Mouse (Mus musculus) left cerebral cortex, postnatal 14 days (tissue): Measurements from ENCODE around the gene Aif1l. TPM values are rescaled to one million over a fixed set of nuclear protein-coding genes. Genes with fewer than 3 reads are reported as not detected.
"Not testable (repeated sequence)": the region's sequence is repeated elsewhere in the genome, so short reads cannot be mapped to it uniquely, and the experiment has no call there.

Experiments
- DNase-seq, 2 experiments: peaks; one replicate each; pipeline ENCODE4 v3.0.0; 2021 to 2022; ENCODE audit warnings: low spot score in 2 of 2, mixed read lengths in 1 of 2
- intact Hi-C: fragments of 180-260 bp; cut with DNase I; formaldehyde crosslinking; loops from one replicate; pipeline ENCODE4 v1.15.1; 2025
- long read RNA-seq, 2 experiments: library from polyadenylated mRNA; stranded (forward); transcript quantifications; one replicate each; pipeline ENCODE4 v2.0.0; 2021
- total RNA-seq, 2 experiments: library from RNA; stranded (reverse); gene quantifications; 2 replicates each; pipeline ENCODE4 v1.2.3; 2021

Aif1l gene
- total RNA-seq = 1 to 10 TPM; 2.4 to 7.1 TPM
- long read RNA-seq, experiment 1, partial matches to known transcripts = 0 of 4 reads
- long read RNA-seq, experiment 1, other reads (novel, unspliced or antisense) = 2 of 4 reads
- long read RNA-seq, experiment 2, partial matches to known transcripts = 0 of 3 reads
- long read RNA-seq, experiment 2, other reads (novel, unspliced or antisense) = 1 of 3 reads

DNA sequence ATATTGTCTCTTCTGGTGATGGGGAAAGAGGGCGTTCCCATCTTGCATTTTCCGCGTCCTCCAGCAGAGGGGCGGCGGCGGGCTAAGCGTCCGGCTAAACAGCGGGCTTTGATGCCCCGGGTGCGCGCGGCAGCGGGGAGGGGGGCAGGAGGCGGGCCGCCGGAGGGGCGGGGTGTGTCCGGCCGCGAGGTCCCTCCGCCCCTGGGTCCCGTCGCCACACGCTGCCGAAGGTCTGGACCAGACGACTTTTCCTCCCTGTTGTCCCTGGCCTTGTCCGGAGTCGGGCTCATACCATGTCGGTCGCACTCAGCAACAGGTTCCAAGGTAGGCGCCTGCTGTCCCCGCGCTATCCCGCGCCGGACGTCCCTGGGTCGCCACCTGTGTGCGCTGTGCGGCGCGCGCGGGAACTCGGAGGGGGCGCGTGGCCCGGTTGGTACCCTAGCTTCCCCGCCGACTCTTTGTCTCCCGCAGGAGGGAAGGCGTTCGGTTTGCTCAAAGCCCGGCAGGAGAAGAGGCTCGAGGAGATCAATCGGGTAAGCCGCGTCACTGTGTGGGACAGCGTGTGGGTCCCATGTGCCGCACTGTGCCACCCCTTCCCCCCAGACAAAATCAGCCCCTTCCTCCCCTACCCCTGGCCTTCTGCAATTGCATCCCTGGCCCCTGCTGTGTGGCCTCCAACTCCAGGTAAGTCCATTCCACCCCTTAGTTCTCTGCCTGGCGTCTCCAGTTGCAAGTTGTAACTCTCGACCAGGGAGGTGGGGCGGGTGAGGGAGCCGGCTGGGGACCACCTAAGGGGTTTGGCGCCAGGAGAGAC lies at the start of gene Aif1l:
Aif1l (plus strand) TSS at position 82 of the 814 bp plus-strand sequence.
- intact Hi-C loops = no loop called here
- peak in 1 of 2 experiments; percentile 26 for DNase-seq

DNA sequence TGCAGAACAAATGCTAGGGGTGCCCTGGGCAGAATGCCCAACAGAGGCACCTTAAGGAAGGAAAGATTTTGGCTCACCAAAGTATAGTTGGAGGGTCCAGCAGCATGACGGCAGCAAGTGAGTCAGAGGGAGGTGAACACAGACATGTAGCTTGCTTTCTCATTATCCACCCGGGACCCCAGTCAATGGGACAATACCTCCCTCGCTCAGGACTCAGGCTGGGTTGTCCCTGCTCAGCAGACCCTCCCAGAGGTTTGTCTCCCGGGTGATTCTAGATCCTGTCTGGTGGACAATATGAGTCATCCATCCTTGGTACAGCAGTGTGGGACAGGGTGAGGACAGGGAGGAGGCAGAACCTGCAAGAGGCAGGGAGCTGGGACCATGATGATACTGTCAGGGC lies 49.0 kb upstream of the Aif1l start:
- intact Hi-C loops = no loop called here
- no peak for DNase-seq

DNA sequence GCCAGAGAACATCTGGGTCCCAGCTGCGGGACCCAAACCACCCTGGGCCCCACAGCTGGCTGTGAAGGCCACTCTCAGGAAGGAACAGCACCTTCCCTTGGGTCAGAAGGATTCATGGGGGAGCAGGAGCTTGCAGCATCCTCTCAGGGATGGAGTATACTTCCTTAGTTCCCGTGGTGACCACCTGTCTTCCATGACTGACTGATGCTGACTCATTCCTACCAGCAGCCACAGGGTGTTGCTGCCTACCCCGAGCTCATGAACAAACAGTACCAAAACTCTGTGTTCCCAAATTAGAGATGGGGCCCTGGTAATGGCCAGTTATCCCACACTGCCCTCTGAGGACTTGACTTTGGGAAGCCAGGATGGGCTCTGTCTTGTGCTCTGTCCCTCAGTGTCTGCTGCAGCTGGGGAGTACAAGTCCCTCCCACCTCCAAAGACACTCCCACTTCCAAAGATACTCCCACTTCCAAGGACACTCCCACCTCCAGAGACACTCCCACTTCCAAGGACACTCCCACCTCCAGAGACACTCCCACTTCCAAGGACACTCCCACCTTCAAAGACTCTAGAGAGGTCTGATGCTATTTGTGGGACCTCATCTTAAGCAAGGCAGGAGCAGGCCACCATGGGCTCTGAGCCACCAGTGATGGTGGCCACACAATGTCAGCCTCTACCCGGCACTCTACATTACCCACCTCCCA lies 48.1 kb upstream of the Aif1l start:
- intact Hi-C loops = no loop called here
- DNase-seq = peak in 1 of 2 experiments; percentile 29

DNA sequence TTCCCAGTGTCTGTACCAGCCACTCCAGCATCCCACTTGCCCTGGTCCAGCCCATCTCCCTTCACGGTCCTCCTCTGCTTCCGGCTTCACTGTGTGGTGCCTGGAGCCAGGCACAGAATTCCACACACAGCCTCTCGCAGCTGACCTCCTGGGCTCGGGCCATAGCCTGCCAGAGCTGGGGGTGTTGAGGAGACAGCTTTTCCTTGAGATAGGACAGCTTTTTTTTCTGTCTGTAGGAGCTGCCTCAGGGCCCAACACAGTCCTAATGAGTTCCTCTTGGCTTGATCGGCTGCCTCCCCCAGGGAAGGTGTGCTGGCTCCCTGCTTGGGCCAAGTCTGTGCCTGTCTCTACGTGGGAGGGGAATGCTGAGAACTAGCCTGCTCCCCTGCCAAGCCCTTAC lies 45.9 kb upstream of the Aif1l start:
- no peak for DNase-seq
- intact Hi-C loops = no loop called here

DNA sequence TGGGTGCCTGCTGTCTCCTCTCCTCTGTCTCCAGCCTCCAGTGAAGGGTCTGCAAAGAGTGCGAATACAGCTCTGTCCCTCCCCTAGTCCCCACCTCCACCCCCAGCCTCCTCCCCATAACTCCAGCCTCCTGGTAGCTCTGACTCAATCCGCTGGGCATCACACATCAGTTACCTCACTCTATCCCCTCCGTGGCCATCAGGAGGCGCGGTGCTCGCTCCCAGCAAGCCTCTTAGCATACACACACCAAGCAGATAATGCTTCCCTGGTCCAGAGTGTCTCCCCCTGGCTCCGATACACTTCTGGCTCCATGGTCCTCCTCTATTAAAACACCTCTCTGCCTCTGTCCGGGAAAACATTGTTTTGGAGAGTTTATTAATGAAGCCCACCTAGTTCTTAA lies 45.3 kb upstream of the Aif1l start:
- no peak for DNase-seq
- intact Hi-C loops = no loop called here

DNA sequence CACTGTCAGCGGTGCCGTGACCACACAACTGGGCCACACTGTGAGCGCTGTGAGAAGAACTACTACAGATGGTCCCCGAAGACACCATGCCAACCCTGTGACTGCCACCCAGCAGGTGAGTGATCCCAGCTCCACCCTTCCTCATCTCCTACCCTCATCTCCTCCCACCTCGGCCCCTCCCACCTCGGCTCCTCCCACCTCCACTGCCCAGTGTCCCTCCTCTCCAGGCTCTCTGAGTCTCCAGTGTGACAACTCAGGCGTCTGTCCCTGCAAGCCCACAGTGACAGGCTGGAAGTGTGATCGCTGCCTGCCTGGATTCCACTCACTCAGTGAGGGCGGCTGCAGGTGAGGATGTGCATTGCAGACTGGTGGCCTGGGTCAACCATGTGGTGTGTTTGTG lies 44.3 kb upstream of the Aif1l start:
- DNase-seq = no peak
- intact Hi-C loops = no loop called here

DNA sequence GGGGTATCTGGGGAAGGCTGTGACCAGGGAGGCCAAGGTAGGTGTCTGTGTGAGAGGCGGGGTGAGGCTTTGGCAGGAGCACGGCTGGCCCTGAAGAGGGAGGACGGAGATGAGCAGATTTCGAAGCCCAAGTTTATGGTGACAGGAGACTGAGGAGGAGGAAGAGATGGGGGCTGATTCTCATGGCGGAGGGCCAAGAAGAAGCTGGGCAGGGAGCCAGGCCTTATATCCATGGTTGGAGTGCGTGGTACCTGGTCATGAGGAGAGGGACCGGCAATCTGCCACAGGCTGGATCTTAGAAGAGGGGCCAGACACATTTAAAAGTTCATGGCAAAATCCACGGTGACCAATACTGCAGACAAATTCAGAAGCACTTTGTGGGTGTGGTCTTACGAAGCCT lies 43.5 kb upstream of the Aif1l start:
- peak; percentile 37 to 63 for DNase-seq
- intact Hi-C loops = no loop called here

DNA sequence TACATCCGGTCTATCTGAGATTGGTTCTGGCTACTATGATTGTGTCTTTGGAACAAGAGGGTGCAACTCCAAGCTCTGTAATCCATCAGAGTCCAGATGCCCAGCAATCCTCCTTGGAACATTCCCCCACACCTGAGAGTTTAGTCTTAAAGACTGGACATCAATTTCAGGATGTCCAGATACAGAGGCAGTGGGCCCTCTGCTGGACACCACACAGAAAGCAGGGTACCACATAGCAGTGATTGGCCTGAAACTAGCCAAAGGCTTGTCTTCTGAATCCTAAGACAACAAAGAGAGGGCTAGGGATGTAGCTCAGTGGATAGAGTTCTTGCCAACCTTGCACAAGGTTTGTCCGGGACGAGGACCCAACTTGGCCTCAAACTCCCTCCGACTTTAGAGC lies 37.4 kb upstream of the Aif1l start:
- no peak for DNase-seq
- intact Hi-C loops = no loop called here

DNA sequence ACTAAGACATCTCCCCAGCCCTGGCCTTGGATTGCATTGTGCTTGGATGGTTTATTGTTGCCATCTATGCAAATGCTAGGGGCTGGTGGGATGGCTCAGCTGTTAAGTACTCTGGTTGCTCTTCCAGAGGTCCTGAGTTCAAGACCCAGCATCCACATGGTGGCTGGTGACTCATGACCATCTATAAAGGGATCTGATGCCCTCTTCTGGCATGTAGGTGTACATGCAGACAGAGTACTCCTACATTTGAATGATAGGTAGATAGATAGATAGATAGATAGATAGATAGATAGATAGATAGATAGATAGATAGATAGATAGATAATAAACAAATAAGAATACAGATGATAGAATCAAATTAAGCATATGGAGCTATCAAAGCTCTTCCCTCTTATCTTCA lies 35.7 kb upstream of the Aif1l start:
- intact Hi-C loops = loop anchor here (2.0 kb wide), 1 partner anchor 97 kb away; no protein-coding TSS in a partner anchor
- DNase-seq = not testable (repeated sequence)

DNA sequence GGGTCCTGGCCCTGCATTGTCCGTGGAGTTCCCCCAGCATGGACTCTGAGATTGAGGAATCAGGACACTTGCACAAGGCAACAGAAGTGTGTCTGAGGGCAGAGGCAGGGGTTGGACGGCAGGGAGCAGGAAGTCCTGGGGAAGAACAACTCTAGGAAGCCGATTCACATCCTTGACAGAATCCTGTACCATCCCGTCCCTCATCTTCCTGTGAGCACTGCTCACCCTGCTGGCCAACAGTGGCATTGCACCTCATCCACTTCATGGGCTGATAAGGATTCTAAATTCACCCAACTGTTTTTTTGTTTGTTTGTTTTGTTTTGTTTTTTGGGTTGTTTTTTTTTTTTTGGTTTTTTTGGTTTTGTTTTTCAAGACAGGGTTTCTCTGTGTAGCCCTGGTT lies 34.8 kb upstream of the Aif1l start:
- intact Hi-C loops = loop anchor here (2.0 to 5.0 kb wide), 2 partner anchors 98 to 233 kb away; no protein-coding TSS in a partner anchor
- DNase-seq = peak; percentile 80 to 87

DNA sequence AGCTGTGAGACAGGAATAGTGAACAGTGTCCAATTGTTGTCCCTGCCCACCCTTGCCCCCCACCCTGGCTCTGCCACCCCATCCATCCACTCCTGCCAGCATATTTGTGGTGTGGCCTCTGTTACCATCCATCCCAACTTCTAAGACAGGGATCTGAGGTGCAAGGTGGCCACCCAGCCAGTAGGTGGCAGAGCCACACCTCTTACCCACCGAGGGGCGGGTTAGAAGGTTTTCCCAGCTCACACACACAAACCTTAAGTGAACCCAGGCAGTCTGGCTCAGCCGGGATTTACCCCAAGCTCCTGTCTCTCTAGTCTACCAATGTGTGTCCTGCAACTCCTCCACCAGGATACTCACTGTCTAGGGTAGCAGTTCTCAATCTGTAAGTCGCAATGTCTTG lies 32.3 kb upstream of the Aif1l start:
- no peak for DNase-seq
- intact Hi-C loops = loop anchor here (5.0 kb wide), 1 partner anchor 235 kb away; no protein-coding TSS in a partner anchor

DNA sequence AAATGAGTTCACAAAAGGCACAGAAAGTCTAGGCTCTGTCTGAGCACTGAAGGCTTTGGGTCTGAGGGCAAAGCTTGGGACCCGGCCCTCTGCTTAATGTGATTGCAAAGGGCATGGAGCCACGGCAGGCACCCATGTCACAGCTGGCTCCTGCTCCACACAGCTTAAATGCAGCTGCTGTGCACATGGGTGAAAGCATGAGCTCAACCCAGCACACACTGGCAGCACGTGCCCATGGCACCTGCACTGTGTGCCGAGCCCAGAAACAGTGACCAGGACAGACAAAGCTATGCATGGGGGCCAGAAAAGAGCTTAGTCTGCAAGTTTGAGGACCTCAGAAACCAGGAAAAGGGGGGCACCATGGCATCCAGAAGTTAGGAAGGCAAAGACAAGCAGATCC lies 26.3 kb upstream of the Aif1l start:
- intact Hi-C loops = no loop called here
- DNase-seq = no peak

DNA sequence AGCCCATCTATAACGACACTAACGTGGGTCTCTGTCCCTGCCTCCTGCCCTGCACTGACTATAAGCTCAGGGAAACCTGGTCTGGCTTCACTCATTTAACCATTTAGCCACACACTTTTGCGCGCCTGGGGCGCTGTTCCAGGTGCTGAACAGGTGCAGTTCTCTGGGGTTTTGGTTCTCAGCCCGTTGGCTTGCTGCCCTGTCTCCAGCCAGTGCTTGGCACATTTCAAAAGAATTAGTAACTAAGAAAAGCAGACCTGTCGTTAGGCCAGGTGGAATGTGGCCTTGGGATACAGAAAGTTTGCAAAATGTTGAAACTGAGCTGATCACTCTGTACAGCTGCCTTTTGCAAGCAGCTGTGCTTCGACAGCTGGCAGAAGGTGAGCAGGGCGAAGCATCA lies 25.1 kb upstream of the Aif1l start:
- no peak for DNase-seq
- intact Hi-C loops = no loop called here

DNA sequence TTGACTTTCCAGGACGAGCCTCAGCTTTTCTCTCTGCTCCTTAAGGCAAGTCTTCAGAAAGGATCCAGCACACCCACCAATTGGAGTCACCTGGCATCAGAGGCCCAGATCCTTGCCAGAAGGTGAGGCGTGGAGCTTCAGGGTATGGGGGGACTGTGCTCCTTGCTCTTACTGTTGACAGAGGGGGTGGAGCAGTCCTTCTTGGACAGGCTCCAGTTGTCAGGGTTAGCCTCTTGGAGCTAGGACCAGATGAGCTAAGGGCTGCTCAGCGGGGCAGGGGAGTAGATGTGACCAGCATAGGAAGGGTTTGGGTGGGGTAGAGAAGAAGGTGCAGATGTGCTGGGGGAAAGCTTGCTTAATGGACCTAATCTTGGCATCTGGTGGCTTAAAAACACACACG lies 24.0 kb upstream of the Aif1l start:
- no peak for DNase-seq
- intact Hi-C loops = no loop called here

DNA sequence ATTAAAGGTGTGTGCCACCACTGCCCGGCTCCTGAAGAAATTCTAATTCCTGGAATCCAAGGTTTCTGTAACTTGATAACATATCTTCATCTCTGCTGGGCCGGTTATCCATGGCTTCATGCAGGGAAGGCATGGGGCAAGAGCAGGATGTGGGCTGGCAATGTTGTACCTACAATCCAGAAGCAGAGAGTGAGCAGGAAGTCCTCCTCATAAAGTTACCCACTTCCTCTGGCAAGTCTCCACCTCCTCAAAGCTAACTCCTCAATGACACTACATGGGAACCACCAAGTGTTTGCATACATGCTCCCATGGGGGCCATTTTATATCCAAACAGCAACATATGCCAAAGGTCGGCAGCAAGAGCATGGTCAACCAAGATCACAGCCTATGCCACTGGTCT lies 20.3 kb upstream of the Aif1l start:
- intact Hi-C loops = no loop called here
- DNase-seq = no peak

DNA sequence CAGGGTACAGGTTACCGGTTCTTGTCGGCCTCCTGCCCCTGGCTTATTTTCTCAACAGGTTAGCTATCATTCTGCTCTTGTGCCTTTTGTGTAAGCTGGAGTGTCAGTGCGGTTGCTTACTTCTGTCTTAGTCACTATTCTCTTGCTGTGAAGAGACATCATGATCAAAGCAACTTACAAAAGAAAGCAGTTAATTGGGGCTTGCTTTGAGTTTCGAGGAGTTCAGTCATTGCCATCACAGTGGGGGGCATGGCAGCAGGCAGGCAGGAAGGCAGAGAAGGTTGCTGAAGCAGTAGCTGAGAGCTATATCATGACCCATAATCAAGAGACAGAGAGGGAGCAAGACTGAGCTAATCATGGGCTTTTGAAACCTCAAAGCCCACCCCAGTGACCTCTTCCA lies 15.4 kb upstream of the Aif1l start:
- no peak for DNase-seq
- intact Hi-C loops = no loop called here

DNA sequence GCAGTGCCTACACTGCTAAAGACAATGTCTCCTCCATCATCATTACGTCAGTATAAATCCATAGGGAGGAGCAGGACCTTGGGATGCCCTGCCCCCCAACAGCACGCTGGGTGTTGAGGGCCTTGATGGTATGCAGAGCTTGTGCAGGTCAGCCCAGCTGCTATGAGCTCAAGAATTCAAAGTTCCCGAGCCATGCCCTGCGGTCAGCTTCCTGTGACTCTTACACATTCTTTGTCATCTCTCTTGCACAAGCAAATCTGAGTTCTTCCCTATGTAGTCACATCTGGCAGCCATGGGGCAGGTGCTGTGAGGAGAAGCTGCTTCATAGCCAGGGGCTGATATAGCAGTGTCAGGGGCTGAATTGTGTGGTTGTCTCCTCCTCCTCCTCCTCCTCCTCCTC lies 14.9 kb upstream of the Aif1l start:
- intact Hi-C loops = no loop called here
- DNase-seq = no peak

DNA sequence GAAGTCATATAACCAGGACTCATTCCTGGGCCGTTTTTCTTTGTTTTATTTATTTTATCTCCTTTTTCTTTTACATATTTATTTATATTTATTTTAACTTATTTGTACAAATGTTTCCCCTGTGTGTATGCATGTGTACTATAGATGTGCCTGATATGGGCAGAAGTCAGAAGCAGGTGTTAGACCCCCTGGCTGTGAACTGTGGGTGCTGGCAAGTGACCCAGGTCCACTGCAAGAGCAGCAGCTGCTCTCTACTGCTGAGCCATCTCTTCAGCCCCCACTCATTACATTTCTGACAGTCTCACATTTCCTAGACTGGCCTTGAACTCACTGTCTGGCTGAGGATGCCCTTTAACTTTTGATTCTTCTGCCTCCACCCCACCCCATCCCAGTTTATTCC lies 11.6 kb upstream of the Aif1l start:
- intact Hi-C loops = no loop called here
- DNase-seq = no peak

DNA sequence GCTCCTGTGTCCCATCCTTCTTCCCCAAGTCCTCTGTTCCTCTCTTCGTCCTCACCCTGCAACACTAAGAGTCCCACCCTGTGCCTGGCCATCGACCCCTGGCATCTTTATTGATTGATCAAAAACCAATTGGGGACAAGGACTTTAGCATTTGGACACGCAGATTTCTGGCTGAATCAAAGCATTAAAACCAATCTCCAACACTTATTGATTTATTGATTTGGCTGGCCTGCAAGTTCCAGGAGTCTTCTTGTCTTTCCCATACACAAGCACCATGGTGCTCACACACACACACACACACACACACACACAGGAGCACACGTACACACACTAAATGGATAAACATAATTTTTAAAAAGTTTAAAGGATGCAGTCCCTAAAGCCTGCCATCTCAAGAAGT lies 6.9 kb upstream of the Aif1l start:
- DNase-seq = no peak
- intact Hi-C loops = no loop called here

DNA sequence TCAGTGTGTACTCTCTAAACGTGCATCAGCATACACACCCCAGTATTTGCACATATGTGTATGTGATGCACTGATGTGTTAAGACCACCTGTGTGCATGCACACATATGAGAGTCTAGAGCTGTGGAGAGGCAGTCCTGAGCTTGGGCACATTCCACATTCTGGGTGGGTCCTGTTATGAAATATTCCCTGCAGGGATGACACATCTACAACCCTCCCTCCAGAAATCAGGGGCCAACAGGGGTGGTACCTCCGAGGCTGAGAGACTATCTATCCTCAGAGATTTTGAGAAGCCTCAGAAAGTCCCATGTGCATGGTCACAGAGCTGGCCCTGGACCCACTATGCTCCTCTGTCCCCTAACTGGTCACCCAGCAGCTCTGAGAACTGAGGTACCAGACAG lies 4.4 kb upstream of the Aif1l start:
- no peak for DNase-seq
- intact Hi-C loops = no loop called here

DNA sequence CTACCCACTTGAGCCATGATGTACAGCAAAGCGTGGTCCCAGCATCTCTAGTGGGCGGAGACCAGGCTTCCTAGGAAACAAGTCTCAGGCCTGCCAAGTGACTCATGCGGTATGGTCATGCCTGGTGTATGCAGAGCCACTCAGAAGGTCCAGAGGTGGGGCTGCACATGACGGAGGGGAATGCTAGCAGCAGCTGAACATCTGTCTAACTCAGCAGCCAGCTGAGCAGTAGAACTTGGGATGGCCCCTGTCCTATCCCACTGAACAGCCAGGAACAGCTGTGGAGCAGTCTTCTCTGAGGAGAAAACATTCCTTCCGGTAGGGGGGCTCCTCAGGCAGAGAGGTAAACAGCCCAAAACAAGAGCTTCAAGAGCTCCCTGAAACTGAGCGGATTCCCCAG lies 1.5 kb upstream of the Aif1l start:
- DNase-seq = no peak
- intact Hi-C loops = no loop called here
